Mouse (Mus musculus): ENCODE measurements around the gene Gpld1.

DNA sequence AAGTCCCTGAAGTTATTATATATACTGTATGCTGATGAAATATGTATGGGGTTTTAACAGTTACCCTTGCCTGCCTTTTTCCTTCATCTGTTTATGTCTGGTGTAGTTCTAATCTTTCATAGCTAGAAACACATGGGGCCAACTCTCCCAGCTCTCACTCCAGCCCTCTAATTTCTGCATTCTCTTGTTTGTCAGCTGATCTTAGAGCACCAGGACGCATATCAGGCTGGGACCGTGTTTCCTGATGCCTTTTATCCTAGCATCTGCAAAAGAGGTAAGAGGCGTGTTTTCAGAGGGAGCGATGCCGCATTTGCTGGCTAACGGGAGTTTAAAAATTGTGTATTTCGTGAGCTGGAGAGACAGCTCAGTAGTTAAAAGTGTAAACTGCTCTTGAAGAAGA lies 9.7 kb downstream of the Gpld1 start:
- TF ChIP-seq CTCF (IDR thresholded peaks at IDR 0.05; ENCODE audit: low read depth) = no peak
- TF ChIP-seq EP300 (IDR thresholded peaks at IDR 0.05; ENCODE audit: low read depth) = no peak

All from liver, postnatal 0 days (tissue).